Mouse (Mus musculus) ovary, postnatal 36 days (tissue): ENCODE data around the gene Mip.
"Not testable (repeated sequence)": the region's sequence is repeated elsewhere in the genome, so short reads cannot be mapped to it uniquely, and the experiment has no call there.

Experiments
- DNase-seq: peaks from one replicate; pipeline ENCODE4 v3.0.0; 2022; ENCODE audit warnings: low spot score, mixed read lengths

Mip gene

GRCm38 (mm10) chr10:128211390-128212108, 14.1 kb upstream of the Mip start, which contains the start of gene Spryd4:
Spryd4 (minus strand) TSS chr10:128211807.
- DNase-seq, result peak; percentile 86

DNA sequence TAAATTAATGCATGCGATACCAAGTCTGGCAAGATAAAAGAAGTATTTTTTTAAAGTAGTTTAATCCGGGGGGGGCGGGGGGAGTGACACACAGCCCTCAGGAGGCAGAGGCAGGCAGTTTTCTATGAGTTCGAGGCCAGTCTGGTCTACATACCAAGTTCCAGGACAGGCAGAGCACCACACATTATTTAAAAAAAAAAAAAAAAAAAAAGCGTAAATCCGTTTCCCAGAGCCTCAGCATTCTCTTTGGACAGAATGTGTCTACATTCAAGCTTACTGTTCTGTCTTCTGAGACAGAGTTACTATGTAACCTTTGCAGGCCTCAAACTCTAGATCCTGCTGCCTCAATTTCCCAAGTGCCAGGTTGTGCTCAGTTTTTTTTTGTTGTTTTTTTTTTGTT, 13.5 kb upstream of the Mip start:
- no peak for DNase-seq

- DNase-seq, result peak; percentile 32
Measured at GRCm38 (mm10) chr10:128212871-128213323, 12.7 kb upstream of the Mip start.

DNA sequence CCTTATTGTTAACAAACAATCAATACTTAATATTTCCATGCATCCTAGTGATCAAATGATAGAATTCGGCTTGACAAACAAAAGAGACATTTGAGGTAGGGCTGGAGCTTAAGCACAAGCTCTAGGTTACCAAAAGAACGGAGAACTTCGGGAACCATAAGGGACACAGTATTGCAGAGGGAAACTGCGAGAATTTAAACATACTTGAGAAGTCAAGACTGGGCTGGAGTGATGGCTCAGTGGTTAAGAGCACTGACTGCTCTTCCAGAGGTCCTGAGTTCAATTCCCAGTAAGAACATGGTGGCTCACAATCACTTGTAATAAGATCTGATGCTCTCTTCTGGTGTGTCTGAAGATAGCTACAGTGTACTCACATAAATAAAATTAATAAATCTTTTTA, 11.5 kb upstream of the Mip start:
- DNase-seq, result not testable (repeated sequence)

GRCm38 (mm10) chr10:128214981-128215380, 10.7 kb upstream of the Mip start:
- no peak for DNase-seq

- DNase-seq, result no peak
Measured at GRCm38 (mm10) chr10:128218387-128219117, 7.1 kb upstream of the Mip start.

GRCm38 (mm10) chr10:128221533-128222286, 3.9 kb upstream of the Mip start:
- DNase-seq, result no peak

DNA sequence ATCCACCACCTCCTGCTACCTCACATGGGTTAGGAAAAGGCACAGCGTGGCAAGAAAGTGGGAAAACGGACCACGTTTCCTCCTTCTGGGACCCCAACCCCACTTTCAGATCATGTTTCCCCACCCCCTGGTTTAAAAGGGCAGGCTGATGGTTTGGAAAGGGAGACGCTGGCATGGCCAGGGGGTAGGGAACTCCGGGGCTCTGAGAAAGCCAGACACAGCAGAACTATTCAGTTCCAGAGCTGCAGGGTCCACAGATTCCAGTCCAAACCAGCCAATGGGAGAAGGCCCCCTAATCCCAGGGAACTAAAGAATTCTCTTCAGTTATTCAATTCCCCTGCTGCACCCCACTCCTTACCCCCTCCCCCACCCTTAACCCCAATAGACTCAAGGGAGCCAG, 574 bp upstream of the Mip start:
- no peak for DNase-seq

- DNase-seq, result no peak
Measured at GRCm38 (mm10) chr10:128227592-128227991, 2.0 kb downstream of the Mip start.

- no peak for DNase-seq
Measured at GRCm38 (mm10) chr10:128228009-128228408, 2.4 kb downstream of the Mip start.

DNA sequence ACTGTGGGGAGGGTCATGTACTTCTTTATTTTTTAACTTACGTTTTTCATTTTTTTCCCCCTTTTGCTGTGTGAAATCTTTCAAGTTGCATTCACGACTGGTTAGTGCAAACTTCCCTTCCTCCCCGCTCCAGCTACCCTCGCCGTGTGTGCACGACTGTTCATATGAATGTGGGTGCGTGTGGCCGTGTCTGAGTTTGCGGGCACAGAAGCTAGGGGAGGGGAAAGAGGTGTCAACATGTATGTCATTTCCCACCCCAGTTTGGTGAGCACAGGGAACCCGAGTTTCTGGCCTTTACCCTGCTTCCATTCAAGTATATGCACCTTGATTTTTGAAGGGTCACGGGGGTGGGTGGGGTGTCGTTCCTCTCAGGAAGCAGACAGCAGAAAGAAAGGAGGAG, 4.9 kb downstream of the Mip start:
- no peak for DNase-seq

- no peak for DNase-seq
Measured at GRCm38 (mm10) chr10:128231146-128231545, 5.5 kb downstream of the Mip start.

GRCm38 (mm10) chr10:128231697-128232419, 6.2 kb downstream of the Mip start, which contains the start of gene Timeless:
Timeless (plus strand) TSS chr10:128232065.
- DNase-seq, result peak; percentile 88

DNA sequence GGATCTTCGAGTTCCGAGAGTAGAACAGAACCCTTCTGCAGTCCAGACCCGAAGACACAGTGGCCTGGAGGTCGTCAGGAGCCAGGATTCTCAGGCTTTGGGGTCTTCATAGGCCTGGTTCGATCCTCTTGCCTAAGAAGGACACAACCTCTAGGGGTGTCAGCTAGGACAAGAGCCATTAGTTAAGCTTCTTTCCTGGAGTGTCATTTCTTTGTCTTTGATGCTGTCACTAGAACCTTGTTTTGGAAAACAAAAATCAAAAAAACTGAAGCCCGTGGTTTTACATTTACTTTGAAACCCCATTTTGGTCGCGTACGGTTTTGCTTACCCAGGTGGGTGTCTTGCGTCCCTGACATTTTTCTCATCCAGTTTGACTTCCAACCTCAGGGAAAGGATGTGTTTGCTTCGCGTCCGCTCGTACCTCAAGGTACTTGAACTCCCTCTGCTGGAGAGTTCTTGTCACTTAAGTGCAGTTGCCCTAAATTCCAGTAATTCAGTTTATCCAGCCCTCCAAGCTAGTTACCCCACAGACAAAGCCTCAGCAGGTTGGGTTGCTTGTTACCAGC, 6.9 kb downstream of the Mip start:
- peak; percentile 15 for DNase-seq

DNA sequence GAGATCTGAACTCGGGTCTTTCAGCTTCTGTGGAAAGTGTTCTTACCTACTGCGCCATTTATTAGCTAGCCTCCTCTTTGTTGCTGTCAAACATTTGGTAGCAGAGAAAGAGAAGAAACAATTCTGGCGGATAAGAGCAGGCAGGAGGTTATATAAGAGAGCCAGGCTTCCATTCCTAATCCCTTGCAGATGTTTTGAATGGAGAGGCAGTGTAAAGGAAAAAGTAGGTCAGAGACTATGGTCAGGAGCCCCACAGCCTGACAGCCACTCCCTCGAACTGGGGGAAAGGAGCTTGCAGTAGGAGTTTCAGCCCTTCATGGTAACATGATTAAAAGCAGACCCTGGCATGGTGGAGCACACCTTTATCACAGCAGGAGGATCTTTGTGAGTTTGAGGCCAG, 10.7 kb downstream of the Mip start:
- DNase-seq, result no peak

- no peak for DNase-seq
Measured at GRCm38 (mm10) chr10:128237807-128238480, 12.3 kb downstream of the Mip start.

DNA sequence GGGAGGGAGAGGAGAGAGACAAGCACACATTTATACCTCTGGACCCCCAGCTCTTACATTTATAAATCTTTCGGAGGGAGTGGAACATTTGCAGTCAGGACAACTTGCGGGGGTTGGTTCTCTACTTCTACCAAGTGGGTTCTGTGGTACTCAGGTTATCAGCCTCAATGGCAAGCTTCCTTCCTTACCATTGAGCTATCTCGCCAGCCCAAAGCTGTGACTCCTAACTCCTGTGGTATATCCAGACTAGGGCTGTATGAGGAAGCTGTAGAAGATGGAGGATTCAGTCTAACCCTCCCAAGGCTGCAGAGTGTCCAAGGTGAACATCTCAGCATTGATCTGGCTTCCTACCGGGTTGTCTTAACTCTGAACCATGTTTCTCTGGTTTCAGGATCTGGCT, 13.5 kb downstream of the Mip start:
- DNase-seq, result no peak

- DNase-seq, result no peak
Measured at GRCm38 (mm10) chr10:128240131-128240530, 14.5 kb downstream of the Mip start.

DNA sequence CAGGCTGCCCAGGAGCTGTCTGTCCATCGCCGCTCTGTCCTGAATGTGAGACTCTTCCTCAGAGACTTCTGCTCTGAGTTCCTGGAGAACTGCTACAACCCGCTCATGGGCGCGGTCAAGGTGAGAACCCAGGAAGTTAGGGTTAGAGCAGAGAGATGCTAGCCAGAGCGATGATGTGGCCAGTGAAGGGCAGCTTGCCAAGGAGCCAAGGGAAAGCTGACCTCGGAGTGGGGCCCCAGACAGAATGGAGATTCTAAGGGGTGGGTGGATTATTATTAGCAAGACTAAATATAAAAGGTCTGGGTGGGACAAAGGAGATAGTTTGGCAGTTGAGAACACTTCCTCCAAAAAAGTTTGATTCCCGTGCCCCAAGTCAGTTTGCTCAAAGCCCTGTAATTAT, 17.6 kb downstream of the Mip start:
- DNase-seq, result no peak

GRCm38 (mm10) chr10:128244121-128244520, 18.5 kb downstream of the Mip start:
- DNase-seq, result no peak
